Mouse (Mus musculus) cerebellum, adult 2 months (tissue): ENCODE data around the gene Myh6. TPM values are rescaled to one million over a fixed set of nuclear protein-coding genes. Genes with fewer than 3 reads are reported as not detected.
"Not testable (repeated sequence)": the region's sequence is repeated elsewhere in the genome, so short reads cannot be mapped to it uniquely, and the experiment has no call there.

Experiments
- DNase-seq, 2 experiments: peaks; one replicate each; pipeline ENCODE4 v3.0.0; 2021
- H3K27ac ChIP-seq: fragments of 200-500 bp; 2 replicates; pipeline ENCODE4 v1.5.1; 2012; ENCODE audit warnings: low read length, control low read depth, inconsistent platforms; ENCODE audit not compliant: insufficient read depth
- H3K27me3 ChIP-seq: fragments of 200-500 bp; 2 replicates; pipeline ENCODE4 v1.6.1; 2012; ENCODE audit warnings: inconsistent platforms, mild to moderate bottlenecking, low read length, moderate library complexity; ENCODE audit not compliant: control insufficient read depth, insufficient read depth
- H3K4me1 ChIP-seq: fragments of 200-500 bp; 2 replicates; pipeline ENCODE4 v1.6.1; 2011; ENCODE audit warnings: low read length; ENCODE audit not compliant: control insufficient read depth, insufficient read depth
- H3K4me3 ChIP-seq: fragments of 200-500 bp; replicated peaks from 2 replicates; pipeline ENCODE3; 2011; ENCODE audit warnings: mild to moderate bottlenecking, low read depth, low read length, control low read depth; ENCODE audit not compliant: insufficient read depth
- CTCF ChIP-seq: fragments of 200-500 bp; IDR thresholded peaks from 2 replicates; pipeline ENCODE4 v1.5.1; 2011; ENCODE audit warnings: low read depth, mild to moderate bottlenecking, control low read depth, low read length, moderate library complexity, borderline replicate concordance; ENCODE audit not compliant: insufficient read depth
- POLR2A ChIP-seq: fragments of 200-500 bp; IDR thresholded peaks from 2 replicates; pipeline ENCODE4 v1.6.1; 2011; ENCODE audit warnings: low read length, control low read depth, borderline replicate concordance; ENCODE audit not compliant: insufficient read depth
- WGBS: fragments of 180-500 bp; shearing (Covaris S2); methylation state at CpG from one replicate; pipeline ENCODE4 v1.1.7; 2018; 5-methylcytosine and 5-hydroxymethylcytosine counted together
- polyA plus RNA-seq: library from polyadenylated mRNA; depleted of rRNA; stranded (reverse); fragments of >200 nt; gene quantifications from 2 replicates; pipeline ENCODE4 v1.2.3, GENCODE M21; 2012

Gene Myh6
- polyA plus RNA-seq, 1 experiment = 0.10 TPM

- H3K4me3 ChIP-seq = no peak overlapping the region
- no peaks in the 10 kb centered on the region for H3K4me1 ChIP-seq
- no peak for DNase-seq
- no peaks in the 10 kb centered on the region for H3K27me3 ChIP-seq
- TF ChIP-seq POLR2A = no peak
- WGBS = 90% methylated on average over 9 of the region's 9 CpGs
- H3K27ac ChIP-seq = no peak overlapping the region
Observed at GRCm38 (mm10) chr14:54948781-54949180, 17.9 kb downstream of the Myh6 start.

GRCm38 (mm10) chr14:54947008-54947407, 19.7 kb downstream of the Myh6 start:
- 80% methylated on average over 11 of the region's 11 CpGs for WGBS
- not testable (repeated sequence) for H3K27ac ChIP-seq, H3K27me3 ChIP-seq, H3K4me3 ChIP-seq, H3K4me1 ChIP-seq, DNase-seq

- Histone ChIP-seq H3K4me3 (no peak overlapping the region), H3K27me3 (no peaks in the 10 kb centered on the region), H3K27ac (no peak overlapping the region), H3K4me1 (no peaks in the 10 kb centered on the region)
- no peak for DNase-seq
- WGBS = 71% methylated on average over 19 of the region's 19 CpGs
- no peak for TF ChIP-seq CTCF
- TF ChIP-seq POLR2A = no peak
Observed at GRCm38 (mm10) chr14:54945975-54946704, 20.6 kb downstream of the Myh6 start.

- 73% methylated on average over 2 of the region's 2 CpGs for WGBS
Observed at GRCm38 (mm10) chr14:54944939-54945338, 21.8 kb downstream of the Myh6 start.

GRCm38 (mm10) chr14:54943971-54944370, 22.8 kb downstream of the Myh6 start:
- H3K27ac ChIP-seq = no peak overlapping the region
- no peaks in the 10 kb centered on the region for H3K27me3 ChIP-seq
- H3K4me3 ChIP-seq = no peak overlapping the region
- H3K4me1 ChIP-seq = no peaks in the 10 kb centered on the region
- DNase-seq = no peak
- 91% methylated on average over 7 of the region's 7 CpGs for WGBS
- TF ChIP-seq POLR2A (no peak), CTCF (no peak)

More at GRCm38 (mm10) chr14:54944939-54945338, 21.8 kb downstream of the Myh6 start:
- Histone ChIP-seq H3K4me1 (no peaks in the 10 kb centered on the region), H3K27me3 (no peaks in the 10 kb centered on the region), H3K27ac (no peak overlapping the region), H3K4me3 (no peak overlapping the region)
- no peak for DNase-seq
- TF ChIP-seq CTCF = no peak
- no peak for TF ChIP-seq POLR2A

- WGBS = 81% methylated on average over 8 of the region's 8 CpGs
- Histone ChIP-seq H3K4me1 (no peaks in the 10 kb centered on the region), H3K27ac (no peak overlapping the region), H3K4me3 (no peak overlapping the region), H3K27me3 (no peaks in the 10 kb centered on the region)
- TF ChIP-seq CTCF = no peak
- no peak for TF ChIP-seq POLR2A
- no peak for DNase-seq
Observed at GRCm38 (mm10) chr14:54942479-54942878, 24.2 kb downstream of the Myh6 start.

GRCm38 (mm10) chr14:54941024-54941978, 25.4 kb downstream of the Myh6 start:
- Histone ChIP-seq H3K27ac (no peak overlapping the region), H3K27me3 (no peaks in the 10 kb centered on the region), H3K4me1 (no peaks in the 10 kb centered on the region), H3K4me3 (no peak overlapping the region)
- no peak for DNase-seq
- WGBS = 47% methylated on average over 13 of the region's 13 CpGs
- TF ChIP-seq POLR2A (no peak), CTCF (no peak)

GRCm38 (mm10) chr14:54940176-54940530, 26.6 kb downstream of the Myh6 start:
- TF ChIP-seq POLR2A (no peak), CTCF (no peak)
- DNase-seq = no peak
- H3K4me1 ChIP-seq = no peaks in the 10 kb centered on the region
- H3K27ac ChIP-seq = no peak overlapping the region
- no peak overlapping the region for H3K4me3 ChIP-seq
- H3K27me3 ChIP-seq = no peaks in the 10 kb centered on the region
- 74% methylated on average over 3 of the region's 3 CpGs for WGBS
